Mouse (Mus musculus): Measurements from ENCODE around the gene Ist1. TPM values are rescaled to one million over a fixed set of nuclear protein-coding genes. Genes with fewer than 3 reads are reported as not detected.

Ist1 gene
- polyA plus RNA-seq, 1 experiment from 2014 or later, result 129 TPM

DNA sequence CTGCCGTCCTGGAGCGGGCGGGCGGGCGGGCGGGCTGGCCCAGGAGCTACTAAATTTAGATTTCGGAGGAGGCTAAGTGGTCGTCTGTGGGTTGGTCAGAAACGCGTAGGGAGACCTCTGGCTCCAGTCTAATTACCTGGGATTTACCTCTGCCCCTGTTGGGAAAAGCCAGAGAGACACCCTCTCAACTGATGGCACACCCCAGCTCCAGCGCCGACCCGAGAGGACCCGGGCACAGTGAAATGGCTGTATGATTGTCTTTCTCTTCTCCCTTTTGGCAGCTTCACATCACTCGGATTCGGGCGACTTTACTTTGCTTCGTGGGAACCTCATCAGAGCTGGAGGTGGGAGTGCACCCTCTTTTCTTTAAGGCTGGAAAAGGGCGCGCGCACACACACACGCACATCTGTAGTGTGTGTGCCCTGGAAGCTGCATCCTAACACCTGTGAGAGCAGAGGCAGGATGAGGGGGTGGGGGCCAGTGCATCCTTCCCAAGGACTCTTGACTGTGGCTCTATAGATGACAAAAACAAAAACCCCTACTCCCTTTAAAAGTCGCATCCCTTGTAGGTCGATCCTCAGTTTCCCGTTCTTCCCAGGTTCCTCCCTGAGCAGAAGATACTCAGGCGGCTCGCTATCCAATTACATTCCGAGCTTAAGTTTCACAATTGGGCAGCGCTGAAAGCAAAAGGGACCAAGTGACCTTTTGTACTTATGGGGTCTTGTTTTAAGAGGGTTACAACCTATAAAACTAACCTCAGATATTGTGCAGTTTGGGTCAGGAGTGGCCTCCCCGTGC is 13.2 kb upstream of the Ist1 start:
- H3K9ac ChIP-seq, result peak overlapping the region; percentile 98
- H3K27ac ChIP-seq, result peak overlapping the region; percentile 57
- peaks cover 21% of the 10 kb centered on the region for H3K36me3 ChIP-seq
- no peaks in the 10 kb centered on the region for H3K27me3 ChIP-seq (replicated peaks)
- no peaks in the 10 kb centered on the region for H3K9me3 ChIP-seq
- peak; percentile 20; the same call in 1 of the 2 replicates for ATAC-seq (ENCODE audit: insufficient read depth, low FRiP score, low read depth)
- peak overlapping the region; percentile 81 for H3K4me2 ChIP-seq
- WGBS, result under 1% methylated on average over 25 of the region's 30 CpGs
- peaks cover 22% of the 10 kb centered on the region for H3K4me1 ChIP-seq
- H3K4me3 ChIP-seq (replicated peaks), result peak overlapping the region; percentile 98

DNA sequence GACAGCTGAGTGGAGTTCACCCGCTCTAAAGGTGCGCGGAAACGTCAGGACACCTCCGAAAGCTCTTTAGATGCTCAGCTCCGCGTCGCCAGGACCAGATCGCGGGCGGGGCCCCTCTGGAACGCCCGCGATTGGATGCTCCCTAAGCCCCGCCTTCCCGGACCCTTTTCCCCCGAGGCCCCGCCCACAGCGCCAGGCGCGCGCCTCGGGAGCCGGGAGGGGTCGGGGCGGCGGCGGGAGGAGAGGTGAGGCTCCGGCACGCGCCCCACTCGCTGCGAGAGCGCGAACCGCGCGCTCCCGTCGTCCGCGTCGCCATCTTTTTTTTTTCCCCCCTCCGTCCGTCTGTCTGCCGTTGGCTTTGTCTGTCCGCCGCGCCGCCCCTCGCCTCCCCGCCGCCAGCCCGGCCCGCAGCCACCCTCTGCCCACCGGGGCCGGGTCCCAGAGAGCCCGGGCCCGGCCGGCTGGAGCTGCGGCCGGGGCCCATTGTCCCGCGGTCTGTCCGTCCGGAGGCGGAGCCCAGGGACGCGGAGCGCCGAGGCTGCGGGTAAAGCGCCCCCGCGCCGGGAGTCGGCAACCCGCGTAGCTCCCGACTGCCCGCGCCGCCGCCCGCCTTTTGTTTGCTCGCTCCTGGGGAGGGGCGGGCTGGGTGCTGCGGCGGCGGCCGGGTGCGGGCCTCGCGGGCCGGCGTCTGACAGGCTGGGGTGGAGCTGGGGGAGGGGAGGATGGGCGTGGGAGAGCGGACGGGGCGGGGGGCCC is 12.4 kb upstream of the Ist1 start, which contains the start of gene Zfp821:
Gene Zfp821, plus strand, starts transcription at position 227 of the 756 bp plus-strand sequence.
- Histone ChIP-seq H3K27ac (peak within 1 kb of the TSS; percentile 96), H3K36me3 (peaks cover 14% of the 10 kb centered on the region; the same call in 1 of the 2 replicates), H3K4me1 (peaks cover 22% of the 10 kb centered on the region), H3K9me3 (no peaks in the 10 kb centered on the region), H3K9ac (peak within 1 kb of the TSS; percentile 98), H3K27me3 (replicated peaks) (no peaks in the 10 kb centered on the region), H3K4me2 (peak within 1 kb of the TSS; percentile 81), H3K4me3 (replicated peaks) (peak within 1 kb of the TSS; percentile 98)
- ATAC-seq (ENCODE audit: insufficient read depth, low FRiP score, low read depth), result peak; percentile 93
- WGBS, result under 1% methylated on average over 58 of the region's 100 CpGs

DNA sequence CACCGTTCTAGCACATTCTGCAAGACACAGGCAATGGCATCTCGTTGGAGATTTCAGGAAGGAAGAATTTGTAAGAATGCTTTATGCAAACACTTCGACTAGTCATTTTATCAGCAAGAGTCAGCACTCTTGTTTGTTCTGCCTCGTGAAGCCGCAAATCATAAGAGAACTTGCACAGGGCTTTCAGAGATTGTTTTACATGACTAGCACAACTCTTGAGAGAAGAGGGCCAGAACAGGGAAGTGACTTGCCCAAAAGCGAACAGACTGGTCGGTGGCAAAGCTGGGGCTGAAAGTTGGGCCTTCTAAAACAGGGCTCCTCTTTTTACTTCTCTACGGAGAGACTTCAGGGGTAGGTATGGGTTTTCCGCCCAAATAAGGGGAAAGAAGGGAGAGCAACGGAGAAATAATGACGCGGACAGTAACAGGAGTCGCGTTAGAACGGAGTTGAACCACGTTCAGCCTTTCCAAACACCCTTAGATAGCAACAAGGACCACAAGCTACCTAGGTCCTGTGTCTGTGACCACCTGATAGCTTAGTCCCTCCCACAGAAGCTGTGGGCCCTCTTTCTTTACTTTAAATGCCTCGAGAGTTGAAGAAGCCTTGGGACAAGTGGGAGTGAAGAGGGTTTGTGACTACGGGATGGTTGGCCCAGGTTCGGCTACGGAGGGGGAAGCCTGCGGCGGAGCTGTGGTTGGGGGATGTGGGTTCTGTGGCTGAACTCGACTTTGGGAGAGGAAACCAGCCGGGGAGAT is 11.7 kb upstream of the Ist1 start:
- Histone ChIP-seq H3K27ac (peak overlapping the region; percentile 80), H3K9ac (no peak overlapping the region), H3K4me2 (peak overlapping the region; percentile 81), H3K36me3 (0 out of 2 replicates have a peak, but pooled peaks cover 11% of the 10 kb centered on the region), H3K9me3 (no peaks in the 10 kb centered on the region), H3K4me1 (peaks cover 22% of the 10 kb centered on the region), H3K27me3 (replicated peaks) (no peaks in the 10 kb centered on the region), H3K4me3 (replicated peaks) (peak overlapping the region; percentile 98)
- WGBS, result 5% methylated on average over 24 of the region's 24 CpGs
- ATAC-seq (ENCODE audit: insufficient read depth, low FRiP score, low read depth), result no peak; the same call in 1 of the 2 replicates

DNA sequence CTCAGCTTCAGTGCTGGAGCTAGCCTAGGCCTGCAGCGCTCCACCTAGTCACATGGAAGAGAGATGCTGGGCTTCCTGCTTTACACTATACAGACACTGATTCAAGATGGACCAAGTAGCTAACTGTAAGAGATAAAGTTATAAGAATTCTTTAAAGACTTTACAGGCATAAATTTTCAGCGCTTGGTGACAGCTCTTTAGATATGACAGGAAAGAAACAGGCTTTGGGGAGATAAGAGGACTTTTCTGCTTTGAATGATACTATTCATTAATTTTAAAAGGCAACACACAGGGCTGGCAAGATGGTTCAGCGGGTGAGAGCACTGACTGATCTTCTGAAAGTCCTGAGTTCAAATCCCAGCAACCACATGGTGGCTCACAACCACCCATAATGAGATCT is 5.4 kb upstream of the Ist1 start:
- H3K9me3 ChIP-seq, result no peaks in the 10 kb centered on the region
- WGBS, result 77% methylated on average over 3 of the region's 3 CpGs
- H3K4me3 ChIP-seq (replicated peaks), result no peak overlapping the region
- H3K36me3 ChIP-seq, result no peaks in the 10 kb centered on the region
- H3K4me1 ChIP-seq, result peaks cover 4% of the 10 kb centered on the region; the same call in 1 of the 2 replicates
- no peak overlapping the region for H3K9ac ChIP-seq
- no peak overlapping the region for H3K27ac ChIP-seq
- no peak overlapping the region for H3K4me2 ChIP-seq
- ATAC-seq (ENCODE audit: insufficient read depth, low FRiP score, low read depth), result no peak
- no peaks in the 10 kb centered on the region for H3K27me3 ChIP-seq (replicated peaks)

DNA sequence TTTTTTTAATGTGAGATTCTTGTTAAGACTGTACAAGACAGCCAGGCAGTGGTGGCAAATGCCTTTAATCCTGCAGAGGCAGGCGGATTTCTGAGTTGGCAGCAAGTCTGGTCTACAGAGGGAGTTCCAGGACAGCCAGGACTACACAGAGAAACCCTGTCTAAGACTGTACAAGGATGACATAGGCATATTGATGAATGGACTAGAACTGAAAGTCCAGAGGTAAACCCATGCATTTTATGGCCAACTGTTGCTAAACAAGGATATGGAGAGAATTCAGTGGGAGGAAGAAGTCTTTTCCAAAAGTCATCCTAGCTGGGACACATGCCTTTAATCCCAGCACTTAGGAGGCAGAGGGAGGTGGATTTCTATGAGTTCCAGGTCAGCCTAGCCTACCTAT is 4.7 kb upstream of the Ist1 start:
- no peak for ATAC-seq (ENCODE audit: insufficient read depth, low FRiP score, low read depth)
- WGBS, result 84% methylated on average over 1 of the region's 1 CpGs
- Histone ChIP-seq H3K27me3 (replicated peaks) (no peaks in the 10 kb centered on the region), H3K36me3 (no peaks in the 10 kb centered on the region), H3K4me2 (no peak overlapping the region), H3K9me3 (no peaks in the 10 kb centered on the region), H3K4me1 (peaks cover 4% of the 10 kb centered on the region; the same call in 1 of the 2 replicates), H3K9ac (no peak overlapping the region), H3K4me3 (replicated peaks) (no peak overlapping the region), H3K27ac (no peak overlapping the region)

DNA sequence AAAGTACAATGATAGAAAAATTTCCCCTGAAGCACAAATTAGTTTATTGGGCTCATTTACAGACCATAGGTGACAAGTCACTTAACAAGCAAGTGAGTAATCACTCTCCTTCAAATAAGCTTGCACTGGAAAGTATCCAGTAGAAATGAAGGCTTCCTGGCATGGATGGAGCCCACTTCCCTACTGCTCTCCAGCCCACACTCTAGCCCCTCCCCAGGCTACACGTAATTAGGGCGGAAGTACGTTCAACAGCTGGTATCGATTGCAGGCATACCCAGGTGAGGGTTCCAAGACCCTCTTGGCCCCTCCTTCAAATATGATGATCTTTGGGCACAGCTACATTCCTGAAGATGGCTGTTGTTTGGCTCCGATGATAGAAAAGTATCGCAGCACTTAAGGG is 1.1 kb upstream of the Ist1 start:
- Histone ChIP-seq H3K4me1 (peaks cover 10% of the 10 kb centered on the region), H3K4me3 (replicated peaks) (peak overlapping the region; percentile 99; the same call in 1 of the 2 replicates), H3K27ac (no peak overlapping the region), H3K27me3 (replicated peaks) (no peaks in the 10 kb centered on the region), H3K4me2 (peak overlapping the region; percentile 71; the same call in 1 of the 2 replicates), H3K36me3 (no peaks in the 10 kb centered on the region), H3K9me3 (no peaks in the 10 kb centered on the region), H3K9ac (no peak overlapping the region)
- no peak for ATAC-seq (ENCODE audit: insufficient read depth, low FRiP score, low read depth)
- WGBS, result 55% methylated on average over 6 of the region's 6 CpGs

DNA sequence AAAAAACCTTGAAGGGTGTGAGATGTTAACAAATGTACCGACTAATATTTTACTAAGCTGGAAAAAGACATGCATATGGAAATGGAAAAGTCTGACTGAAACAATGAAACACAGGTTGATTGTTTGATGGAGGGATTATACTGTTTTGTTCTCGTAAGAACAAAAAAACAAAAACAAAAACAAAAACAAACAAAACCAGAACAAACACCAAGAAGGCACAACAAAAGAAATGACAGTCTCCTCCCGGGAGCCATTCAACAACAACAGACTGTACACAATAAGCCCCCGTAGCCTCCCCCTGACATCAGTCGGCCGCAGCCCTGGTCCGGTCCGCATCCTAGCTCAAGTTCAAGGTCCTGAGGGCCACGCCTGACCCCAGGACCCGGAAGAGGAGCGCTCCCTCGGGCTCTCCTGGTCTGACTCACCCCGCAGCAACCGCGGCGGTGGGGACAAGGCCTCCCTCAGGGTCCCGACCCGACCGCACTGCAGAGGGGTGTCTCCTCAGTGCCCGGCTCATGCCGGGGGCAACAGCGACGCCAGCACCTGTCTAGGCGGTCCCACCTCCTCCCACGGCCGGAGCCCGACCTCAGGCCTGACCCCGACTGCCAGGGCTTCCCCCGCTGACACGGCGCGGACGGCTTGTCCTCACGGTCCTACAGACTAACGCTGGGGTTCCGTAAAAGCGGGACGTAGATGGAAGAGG is 466 bp downstream of the Ist1 start:
- WGBS, result under 1% methylated on average over 38 of the region's 38 CpGs
- Histone ChIP-seq H3K36me3 (no peaks in the 10 kb centered on the region), H3K4me1 (peaks cover 10% of the 10 kb centered on the region), H3K27me3 (replicated peaks) (no peaks in the 10 kb centered on the region), H3K4me2 (peak overlapping the region; percentile 49), H3K9ac (peak overlapping the region; percentile 92), H3K4me3 (replicated peaks) (peak overlapping the region; percentile 99), H3K9me3 (no peaks in the 10 kb centered on the region), H3K27ac (peak overlapping the region; percentile 77)
- peak; percentile 63 for ATAC-seq (ENCODE audit: insufficient read depth, low FRiP score, low read depth)

DNA sequence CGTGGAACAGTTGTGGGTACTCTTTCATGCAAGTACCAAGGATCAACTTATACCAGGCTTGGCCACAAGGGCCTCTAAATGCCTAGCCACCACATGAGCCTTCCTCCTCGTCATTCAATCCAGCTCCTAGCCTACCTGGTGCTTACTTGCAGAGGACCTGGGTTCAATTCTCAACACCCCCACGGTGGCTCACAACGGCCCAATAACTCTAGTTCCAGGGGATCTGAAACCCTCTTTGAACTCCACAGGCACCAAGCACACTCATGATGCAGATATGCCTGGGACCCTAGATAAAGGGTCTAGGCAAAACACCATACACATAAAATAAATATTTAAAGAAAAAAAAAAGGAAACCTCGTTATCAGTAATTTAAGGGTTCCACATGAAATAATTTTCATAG is 1.3 kb downstream of the Ist1 start:
- peak overlapping the region; percentile 12; the same call in 1 of the 2 replicates for H3K9ac ChIP-seq

DNA sequence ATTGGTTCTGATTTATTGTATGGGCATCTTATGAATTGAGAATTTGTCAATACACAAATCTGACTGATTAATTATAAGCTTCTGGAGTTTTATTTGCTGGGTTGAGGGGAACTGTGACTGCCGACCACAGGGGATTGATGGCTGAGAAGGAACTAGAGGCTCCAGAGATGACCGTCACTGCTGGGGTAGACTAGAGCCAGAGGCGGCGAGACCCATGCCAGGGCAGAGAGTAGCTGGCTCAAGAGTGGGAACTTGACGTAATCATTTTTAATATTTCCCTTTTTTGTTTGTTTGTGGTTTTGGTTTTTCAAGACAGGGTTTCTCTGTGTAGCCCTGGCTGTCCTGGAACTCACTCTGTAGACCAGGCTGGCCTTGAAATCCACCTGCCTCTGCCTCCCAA is 5.8 kb downstream of the Ist1 start:
- Histone ChIP-seq H3K4me3 (replicated peaks) (no peak overlapping the region), H3K4me2 (no peak overlapping the region), H3K27ac (no peak overlapping the region), H3K9ac (no peak overlapping the region), H3K9me3 (no peaks in the 10 kb centered on the region), H3K27me3 (replicated peaks) (no peaks in the 10 kb centered on the region), H3K4me1 (peaks cover 6% of the 10 kb centered on the region), H3K36me3 (peaks cover 10% of the 10 kb centered on the region; the same call in 1 of the 2 replicates)
- no peak for ATAC-seq (ENCODE audit: insufficient read depth, low FRiP score, low read depth)
- 88% methylated on average over 5 of the region's 5 CpGs for WGBS

More for the DNA sequence above, 1.3 kb downstream of the Ist1 start:
- Histone ChIP-seq H3K4me3 (replicated peaks) (peak overlapping the region; percentile 99), H3K27me3 (replicated peaks) (no peaks in the 10 kb centered on the region), H3K4me1 (peaks cover 10% of the 10 kb centered on the region), H3K36me3 (no peaks in the 10 kb centered on the region), H3K9me3 (no peaks in the 10 kb centered on the region), H3K27ac (no peak overlapping the region), H3K4me2 (peak overlapping the region; percentile 49)
- 43% methylated on average over 5 of the region's 5 CpGs for WGBS
- ATAC-seq (ENCODE audit: insufficient read depth, low FRiP score, low read depth), result no peak

DNA sequence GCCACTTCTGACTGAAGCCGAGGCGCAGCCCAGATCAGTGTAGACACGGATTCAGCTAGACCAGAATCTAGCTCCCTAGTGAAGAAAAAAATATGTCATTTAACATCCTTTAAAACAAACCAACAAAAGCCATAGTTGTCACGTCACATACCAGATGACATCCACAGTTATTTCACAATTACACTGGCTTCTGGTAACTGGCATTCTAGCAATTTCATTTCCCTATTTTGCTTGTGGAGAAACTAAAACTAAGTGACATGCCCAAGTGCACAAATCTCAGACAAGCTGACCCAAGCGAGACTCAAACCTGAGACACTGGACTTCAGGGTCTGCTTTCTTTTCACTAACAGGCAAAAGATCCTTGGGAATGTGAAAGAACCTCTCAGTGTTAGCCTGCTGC is 10.9 kb downstream of the Ist1 start:
- ATAC-seq (ENCODE audit: insufficient read depth, low FRiP score, low read depth), result no peak
- 86% methylated on average over 5 of the region's 5 CpGs for WGBS
- Histone ChIP-seq H3K27me3 (replicated peaks) (no peaks in the 10 kb centered on the region), H3K4me2 (no peak overlapping the region), H3K27ac (no peak overlapping the region), H3K4me1 (no peaks in the 10 kb centered on the region), H3K4me3 (replicated peaks) (no peak overlapping the region), H3K9me3 (no peaks in the 10 kb centered on the region), H3K9ac (no peak overlapping the region), H3K36me3 (peaks cover 43% of the 10 kb centered on the region)

DNA sequence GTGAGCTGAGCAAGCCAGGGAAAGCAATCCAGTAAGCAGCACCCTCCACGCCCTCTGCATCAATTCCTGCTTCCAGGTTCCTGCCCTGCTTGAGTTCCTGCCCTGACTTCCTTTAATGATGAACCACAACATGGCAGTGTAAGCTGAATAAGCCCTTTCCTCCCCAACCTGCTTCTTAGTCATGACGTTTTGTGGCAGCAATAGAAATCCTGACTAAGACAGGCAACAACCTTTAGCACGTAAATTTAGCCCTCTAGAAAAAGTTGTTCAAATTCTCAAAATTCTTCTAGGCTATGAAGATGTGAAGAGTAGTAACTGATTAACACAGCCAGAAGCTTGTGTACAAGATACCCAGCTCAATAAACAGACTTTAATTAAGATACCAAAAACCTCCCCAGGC is 11.5 kb downstream of the Ist1 start:
- Histone ChIP-seq H3K4me1 (no peaks in the 10 kb centered on the region), H3K4me2 (no peak overlapping the region), H3K9me3 (no peaks in the 10 kb centered on the region), H3K36me3 (peaks cover 47% of the 10 kb centered on the region), H3K9ac (no peak overlapping the region), H3K27ac (no peak overlapping the region), H3K4me3 (replicated peaks) (no peak overlapping the region), H3K27me3 (replicated peaks) (no peaks in the 10 kb centered on the region)
- WGBS, result 74% methylated on average over 3 of the region's 3 CpGs
- no peak for ATAC-seq (ENCODE audit: insufficient read depth, low FRiP score, low read depth)
